Mouse (Mus musculus): ENCODE results near the gene Gbp9. TPM values are rescaled to one million over a fixed set of nuclear protein-coding genes. Genes with fewer than 3 reads are reported as not detected.
"Not testable (repeated sequence)": the region's sequence is repeated elsewhere in the genome, so short reads cannot be mapped to it uniquely, and the experiment has no call there.

Gene Gbp9
- polyA plus RNA-seq, 1 experiment, result not detected

DNA sequence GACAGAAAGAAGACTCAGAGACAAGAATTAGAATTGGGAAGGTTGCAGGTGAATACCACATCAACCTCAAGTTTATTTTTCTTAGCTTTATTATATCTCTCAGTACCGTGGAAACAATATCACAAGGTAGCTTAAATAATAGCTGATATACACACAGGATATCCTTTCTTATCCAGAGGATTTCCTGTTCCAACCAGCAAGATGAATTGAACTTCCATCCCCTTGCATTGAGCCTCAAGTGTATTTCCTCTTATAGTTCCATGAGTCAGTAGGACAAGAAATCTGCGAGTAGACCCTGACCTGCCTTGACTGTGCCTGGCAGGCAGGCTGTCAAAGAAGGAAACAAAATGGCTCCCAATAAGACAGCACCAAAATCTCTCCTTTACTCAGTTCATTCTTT lies 23.6 kb downstream of the Gbp9 start:
- no peak overlapping the region for H3K27ac ChIP-seq (ENCODE audit: insufficient read depth, low read depth, low read length)
- no peak overlapping the region for H3K4me3 ChIP-seq (ENCODE audit: insufficient read depth, low read depth, low read length)
- 86% methylated on average over 2 of the region's 2 CpGs for whole genome bisulfite sequencing
- H3K4me1 ChIP-seq (ENCODE audit: control insufficient read depth, insufficient read depth, low read length), result no peaks in the 10 kb centered on the region
- no peak for TF ChIP-seq CTCF (IDR thresholded peaks at IDR 0.05; ENCODE audit: insufficient read depth, low read depth, low read length)

DNA sequence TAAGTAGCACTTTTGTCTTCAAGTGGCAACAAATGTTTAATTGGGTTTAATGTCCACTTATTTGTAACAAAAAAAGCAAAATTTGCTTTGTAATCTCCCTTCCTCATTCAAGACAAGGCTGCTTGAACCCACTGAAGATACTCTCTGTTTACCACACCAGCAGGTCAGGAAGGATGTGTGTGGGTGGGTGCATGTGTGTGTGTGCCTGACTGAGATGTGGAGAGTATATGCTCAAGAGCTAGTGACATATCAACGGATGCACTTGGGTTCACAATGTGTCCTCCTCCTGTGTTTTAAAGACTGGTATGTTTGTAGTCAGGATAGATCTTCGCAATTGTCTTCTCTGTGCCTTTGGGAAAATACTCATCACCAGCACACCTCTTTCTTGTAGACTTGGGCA lies 24.6 kb downstream of the Gbp9 start:
- H3K27ac ChIP-seq (ENCODE audit: insufficient read depth, low read depth, low read length), result no peak overlapping the region
- H3K4me1 ChIP-seq (ENCODE audit: control insufficient read depth, insufficient read depth, low read length), result no peaks in the 10 kb centered on the region
- no peak overlapping the region for H3K4me3 ChIP-seq (ENCODE audit: insufficient read depth, low read depth, low read length)
- TF ChIP-seq POLR2A (IDR thresholded peaks at IDR 0.05; ENCODE audit: insufficient read depth, low read depth, low read length) (no peak), CTCF (IDR thresholded peaks at IDR 0.05; ENCODE audit: insufficient read depth, low read depth, low read length) (no peak)
- WGBS, result 87% methylated on average over 2 of the region's 2 CpGs

DNA sequence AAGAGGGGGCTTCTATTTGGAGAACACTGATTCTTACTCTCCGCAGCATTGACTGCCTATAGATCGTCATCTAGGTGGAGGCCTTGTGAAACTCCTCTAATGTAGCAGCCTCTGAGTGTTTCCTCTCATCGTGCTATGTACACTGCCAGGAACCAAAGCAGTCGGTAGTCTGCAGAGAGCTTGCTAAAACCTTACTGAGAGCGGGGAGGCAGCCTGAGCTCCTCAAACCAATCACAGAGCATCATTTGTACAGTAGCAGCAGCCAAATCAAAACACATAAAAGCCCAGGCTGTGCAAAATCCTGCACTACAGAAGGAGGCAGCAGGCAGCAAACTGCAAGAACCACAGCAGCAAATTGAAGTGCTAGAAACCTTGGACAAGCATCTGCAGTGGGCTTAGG lies 25.7 kb downstream of the Gbp9 start:
- 89% methylated on average over 5 of the region's 5 CpGs for WGBS

DNA sequence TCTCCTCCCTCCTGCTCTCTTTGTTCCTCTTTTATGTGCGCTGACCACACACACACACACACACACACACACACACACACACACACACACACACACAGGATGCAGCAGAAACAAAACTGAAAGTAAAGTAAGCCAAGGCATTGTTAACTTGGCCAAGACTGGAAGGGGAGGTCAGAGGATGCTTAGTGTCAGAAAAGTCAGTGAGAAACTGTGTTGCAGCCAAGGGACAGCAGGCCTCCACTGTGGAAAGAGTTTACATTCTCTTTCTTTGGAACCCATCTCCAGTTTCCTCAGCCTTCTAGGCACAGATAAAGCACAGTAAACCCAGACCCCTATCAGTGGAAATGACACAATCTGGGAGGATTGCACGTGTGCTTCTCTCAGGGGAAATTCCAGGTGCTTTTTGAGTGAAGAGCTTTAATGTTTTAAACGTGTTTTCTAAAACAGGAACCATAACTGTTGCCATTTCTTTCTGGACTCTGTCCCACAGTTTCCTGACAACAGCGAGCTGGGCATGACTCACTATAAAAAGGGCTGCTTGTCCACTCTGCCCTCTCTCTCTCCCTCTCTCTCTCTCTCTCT lies 29.0 kb downstream of the Gbp9 start:
- WGBS, result 20% methylated on average over 4 of the region's 4 CpGs
- not testable (repeated sequence) for H3K27ac ChIP-seq (ENCODE audit: insufficient read depth, low read depth, low read length)

More for the DNA sequence above, 25.7 kb downstream of the Gbp9 start:
- no peak overlapping the region for H3K4me3 ChIP-seq (ENCODE audit: insufficient read depth, low read depth, low read length)
- TF ChIP-seq CTCF (IDR thresholded peaks at IDR 0.05; ENCODE audit: insufficient read depth, low read depth, low read length) (no peak), POLR2A (IDR thresholded peaks at IDR 0.05; ENCODE audit: insufficient read depth, low read depth, low read length) (no peak)
- no peak overlapping the region for H3K27ac ChIP-seq (ENCODE audit: insufficient read depth, low read depth, low read length)
- H3K4me1 ChIP-seq (ENCODE audit: control insufficient read depth, insufficient read depth, low read length), result no peaks in the 10 kb centered on the region

DNA sequence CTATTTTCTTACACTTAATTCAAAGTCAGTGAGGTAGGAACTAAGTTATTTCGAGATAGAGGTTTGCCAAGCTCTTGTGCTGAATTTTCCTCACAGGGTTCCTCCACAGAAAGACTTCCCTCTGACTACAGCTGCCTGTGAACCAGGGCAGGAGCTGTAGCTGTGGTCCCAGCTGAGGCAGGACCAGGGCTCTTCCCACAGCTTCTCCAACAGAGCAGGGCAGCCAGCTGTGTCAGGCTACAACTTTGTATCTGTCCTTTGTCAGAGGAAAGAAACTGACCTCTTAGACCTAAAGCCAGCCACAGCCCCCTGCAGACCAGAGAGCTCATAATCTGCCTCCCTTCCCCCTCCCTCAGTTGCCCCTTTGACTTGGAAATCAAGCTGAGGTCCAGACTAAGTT lies 29.6 kb downstream of the Gbp9 start:
- WGBS, result 29% methylated on average over 1 of the region's 1 CpGs
- H3K4me3 ChIP-seq (ENCODE audit: insufficient read depth, low read depth, low read length); H3K27ac ChIP-seq (ENCODE audit: insufficient read depth, low read depth, low read length); H3K4me1 ChIP-seq (ENCODE audit: control insufficient read depth, insufficient read depth, low read length): not testable (repeated sequence)

More for the DNA sequence above, 29.0 kb downstream of the Gbp9 start:
- not testable (repeated sequence) for H3K4me1 ChIP-seq (ENCODE audit: control insufficient read depth, insufficient read depth, low read length); H3K4me3 ChIP-seq (ENCODE audit: insufficient read depth, low read depth, low read length)

DNA sequence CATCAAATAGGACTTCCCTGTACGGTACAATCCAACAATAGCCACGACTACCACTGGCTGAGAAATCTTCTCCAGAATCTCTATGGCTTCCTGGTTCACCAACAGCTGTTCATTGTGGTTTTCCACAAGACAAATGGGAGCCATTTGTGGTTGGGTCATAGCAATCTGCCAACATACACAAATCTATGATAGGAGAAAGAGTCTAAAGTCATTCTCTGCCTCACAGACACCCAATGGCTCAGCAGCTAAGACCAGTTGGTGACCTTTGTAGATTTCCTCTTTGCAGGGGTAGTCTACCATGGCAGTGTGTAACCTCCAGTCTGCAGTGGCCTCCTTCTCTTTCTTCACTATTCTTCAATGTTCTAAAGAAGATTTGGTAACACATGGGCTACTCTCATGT lies 33.6 kb downstream of the Gbp9 start:
- 82% methylated on average over 2 of the region's 2 CpGs for WGBS
- H3K4me3 ChIP-seq (ENCODE audit: insufficient read depth, low read depth, low read length); H3K4me1 ChIP-seq (ENCODE audit: control insufficient read depth, insufficient read depth, low read length); H3K27ac ChIP-seq (ENCODE audit: insufficient read depth, low read depth, low read length): not testable (repeated sequence)

DNA sequence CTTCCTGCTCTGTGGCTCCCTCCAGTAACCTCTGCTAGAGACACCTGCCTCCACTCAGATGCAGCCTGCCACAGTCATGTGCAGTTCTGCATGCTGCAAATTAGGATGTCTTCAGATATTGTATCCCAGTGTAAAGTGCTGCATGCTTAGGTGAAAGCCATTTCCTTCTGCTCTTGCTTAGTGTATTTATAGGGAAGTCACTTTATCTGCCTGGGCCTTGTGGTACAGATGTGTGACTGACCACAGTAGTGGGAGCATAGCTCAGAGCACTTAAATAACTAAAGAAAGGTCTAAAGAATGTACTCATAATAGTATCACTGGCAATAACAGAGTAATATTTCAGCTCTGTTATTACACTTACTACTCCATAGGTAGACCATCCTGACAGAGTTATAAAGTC lies 57.4 kb downstream of the Gbp9 start:
- no peak overlapping the region for H3K4me3 ChIP-seq (ENCODE audit: insufficient read depth, low read depth, low read length)
- TF ChIP-seq POLR2A (IDR thresholded peaks at IDR 0.05; ENCODE audit: insufficient read depth, low read depth, low read length), result no peak

DNA sequence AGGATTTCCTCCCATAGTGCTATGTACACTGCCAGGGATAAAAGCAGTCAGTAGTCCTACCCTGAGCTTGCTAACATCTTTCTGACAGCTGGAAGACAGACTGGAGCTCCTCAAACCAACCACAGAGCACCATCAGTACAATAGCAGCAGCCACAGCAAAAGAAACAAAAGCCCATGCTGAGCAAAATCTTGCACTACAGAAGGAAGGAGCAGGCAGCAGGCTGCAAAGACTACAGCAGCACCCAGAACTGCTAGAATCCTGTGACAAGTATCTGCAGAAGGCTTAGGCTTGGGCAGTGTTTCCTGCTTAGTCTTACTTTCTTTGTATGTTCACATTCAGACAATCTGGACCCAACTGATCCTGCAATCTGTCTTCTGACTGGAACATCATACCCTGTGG lies 71.0 kb downstream of the Gbp9 start:
- H3K4me3 ChIP-seq (ENCODE audit: insufficient read depth, low read depth, low read length); H3K27ac ChIP-seq (ENCODE audit: insufficient read depth, low read depth, low read length); H3K4me1 ChIP-seq (ENCODE audit: control insufficient read depth, insufficient read depth, low read length): not testable (repeated sequence)

More for the DNA sequence above, 57.4 kb downstream of the Gbp9 start:
- H3K27ac ChIP-seq (ENCODE audit: insufficient read depth, low read depth, low read length), result no peak overlapping the region
- H3K4me1 ChIP-seq (ENCODE audit: control insufficient read depth, insufficient read depth, low read length), result no peaks in the 10 kb centered on the region

DNA sequence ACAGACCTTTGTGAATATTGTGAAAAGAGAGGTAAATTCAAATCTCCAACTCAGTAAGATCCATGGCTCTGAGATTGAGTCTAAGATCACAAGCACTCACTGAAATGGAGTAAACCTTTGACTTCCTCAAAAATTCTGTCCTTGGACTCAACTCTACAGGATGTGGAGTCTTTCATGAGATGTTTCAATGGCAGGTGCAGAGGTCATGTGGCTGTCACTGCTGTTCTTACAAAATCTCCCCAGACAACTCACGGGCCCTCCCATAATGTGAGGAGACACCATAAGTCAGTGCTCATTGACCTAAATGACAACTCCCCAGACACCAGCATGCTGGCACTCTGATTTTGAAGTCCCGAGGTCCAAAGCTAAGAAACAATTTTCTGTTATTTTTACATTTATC lies 74.9 kb downstream of the Gbp9 start:
- H3K4me3 ChIP-seq (ENCODE audit: insufficient read depth, low read depth, low read length); H3K4me1 ChIP-seq (ENCODE audit: control insufficient read depth, insufficient read depth, low read length); H3K27ac ChIP-seq (ENCODE audit: insufficient read depth, low read depth, low read length): not testable (repeated sequence)
- 64% methylated on average over 2 of the region's 2 CpGs for WGBS

DNA sequence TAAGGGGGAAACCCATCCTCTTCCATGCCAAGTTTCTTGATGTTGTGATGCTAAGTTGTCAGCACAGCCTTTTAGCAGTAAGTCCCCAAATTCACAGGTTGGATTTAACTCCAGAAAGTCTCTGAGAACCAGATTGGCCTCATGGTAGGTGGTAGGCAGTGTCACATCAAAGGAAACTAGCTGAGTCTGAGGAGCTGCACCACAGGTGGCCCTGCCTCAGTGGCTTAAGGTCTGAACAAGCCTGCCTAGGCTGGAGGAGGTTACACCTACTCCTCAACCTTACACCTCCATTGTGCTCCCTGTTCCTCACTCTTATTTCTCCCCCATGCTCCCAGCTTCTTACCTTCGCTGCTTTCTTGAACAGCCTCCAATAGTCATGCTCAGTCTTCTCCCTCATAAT lies 76.0 kb downstream of the Gbp9 start:
- Histone ChIP-seq H3K27ac (ENCODE audit: insufficient read depth, low read depth, low read length) (no peak overlapping the region), H3K4me1 (ENCODE audit: control insufficient read depth, insufficient read depth, low read length) (no peaks in the 10 kb centered on the region), H3K4me3 (ENCODE audit: insufficient read depth, low read depth, low read length) (no peak overlapping the region)
- 70% methylated on average over 1 of the region's 1 CpGs for WGBS
- TF ChIP-seq POLR2A (IDR thresholded peaks at IDR 0.05; ENCODE audit: insufficient read depth, low read depth, low read length) (no peak), CTCF (IDR thresholded peaks at IDR 0.05; ENCODE audit: insufficient read depth, low read depth, low read length) (no peak)

DNA sequence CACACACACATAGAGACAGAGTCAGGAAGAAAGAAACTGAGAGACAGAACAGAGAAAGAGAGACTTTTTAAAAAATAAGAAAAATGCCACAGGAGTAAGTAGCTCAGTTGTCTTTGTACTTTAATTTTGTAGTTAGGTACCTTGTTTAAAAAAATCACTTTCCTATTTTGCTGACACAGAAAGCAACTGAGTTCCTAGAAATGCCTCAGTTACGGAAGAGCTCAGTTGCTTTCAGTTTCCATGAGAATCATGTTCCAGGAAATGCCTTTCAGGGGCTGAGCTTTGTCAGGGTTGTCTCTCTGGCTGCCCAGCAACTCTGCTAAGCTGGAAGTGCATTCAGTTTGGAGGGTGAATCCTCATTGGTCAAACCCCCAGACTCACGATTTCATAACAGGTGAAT lies 76.9 kb downstream of the Gbp9 start:
- not testable (repeated sequence) for H3K27ac ChIP-seq (ENCODE audit: insufficient read depth, low read depth, low read length); H3K4me1 ChIP-seq (ENCODE audit: control insufficient read depth, insufficient read depth, low read length); H3K4me3 ChIP-seq (ENCODE audit: insufficient read depth, low read depth, low read length)
- WGBS, result 84% methylated on average over 2 of the region's 2 CpGs

Measured in olfactory bulb, adult 2 months (tissue).